Mouse (Mus musculus): ENCODE measurements around the gene 4930442H23Rik.

DNA sequence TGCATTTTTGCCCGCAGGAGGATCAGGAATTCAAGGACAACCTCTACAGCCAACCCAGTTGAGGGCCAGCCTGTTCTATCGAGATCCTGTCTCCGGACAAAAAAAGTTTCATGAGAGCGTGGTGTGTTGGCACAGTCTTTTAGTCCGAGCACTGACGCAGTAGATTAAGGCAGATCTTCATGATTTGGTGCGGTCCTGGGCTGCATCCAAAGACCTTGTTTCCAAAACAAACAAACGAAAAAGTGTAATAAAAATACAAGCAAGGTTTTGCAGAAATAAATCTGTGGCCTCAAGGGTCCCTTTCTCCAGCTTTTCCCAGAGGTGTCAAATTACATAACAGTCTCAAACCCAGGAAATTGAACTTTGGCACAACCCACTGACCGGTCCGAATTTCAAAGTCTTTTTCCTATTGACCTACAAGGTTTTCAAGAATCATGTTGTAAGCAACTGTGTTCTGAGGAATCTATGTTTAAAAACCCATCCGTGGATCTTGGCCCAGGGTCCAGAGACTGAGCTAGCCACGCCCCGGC is 7.6 kb downstream of the 4930442H23Rik start:
- no peak for TF ChIP-seq CTCF (IDR thresholded peaks at IDR 0.05; ENCODE audit: control insufficient read depth, insufficient read depth, insufficient read length)
- no peak for TF ChIP-seq MAX (IDR thresholded peaks at IDR 0.05)
- no peak for TF ChIP-seq FOSL1 (IDR thresholded peaks at IDR 0.05; ENCODE audit: insufficient read depth, low read length, poor library complexity, severe bottlenecking)
- no peak for TF ChIP-seq USF1 (IDR thresholded peaks at IDR 0.05; ENCODE audit: low read depth)
- TF ChIP-seq MYOG (IDR thresholded peaks at IDR 0.05; ENCODE audit: control insufficient read depth, extremely low read depth, insufficient read length), result no peak
